Mouse (Mus musculus): ENCODE results near the gene Hexb. TPM values are rescaled to one million over a fixed set of nuclear protein-coding genes. Genes with fewer than 3 reads are reported as not detected.

The Hexb gene
- total and polyA plus RNA-seq, 3 experiments = 31.0 to 75.7 (median 37.9) TPM

- Histone ChIP-seq H3K4me2 (ENCODE audit: insufficient read depth, low read depth, poor library complexity, severe bottlenecking) (no peak overlapping the region), H3K27me3 (replicated peaks) (no peaks in the 10 kb centered on the region), H3K4me3 (replicated peaks in 1 of 3; ENCODE audit: low read depth in 2 of 3, low read length in 2 of 3, poor library complexity in 1 of 3) (no peak overlapping the region), H3K4me1 (ENCODE audit: control insufficient read depth in 1 of 2, insufficient read depth in 2 of 2) (peaks cover 3 to 27% of the 10 kb centered on the region in 2 experiments), H3K36me3 (replicated peaks in 1 of 2; ENCODE audit: control insufficient read depth in 1 of 2, insufficient read depth in 1 of 2, low read length in 1 of 2) (peaks cover 9 to 63% of the 10 kb centered on the region in 2 experiments), H3K9ac (ENCODE audit: insufficient read depth, low read depth) (no peak overlapping the region), H3K79me2 (replicated peaks; ENCODE audit: control insufficient read depth, extremely low read depth, insufficient read depth, poor library complexity, severe bottlenecking) (no peaks in the 10 kb centered on the region), H3K27ac (ENCODE audit: insufficient read depth, low read depth) (no peak overlapping the region), H3K9me3 (replicated peaks; ENCODE audit: low read length) (no peaks in the 10 kb centered on the region)
- DNase-seq (ENCODE audit: extremely low read depth) = no peak
- no peak for TF ChIP-seq MAX (IDR thresholded peaks at IDR 0.05; ENCODE audit: low read length)
- no peak for TF ChIP-seq MAFK (IDR thresholded peaks at IDR 0.05; ENCODE audit: insufficient replicate concordance, low read length)
- TF ChIP-seq POLR2A (IDR thresholded peaks at IDR 0.05; ENCODE audit: low read depth, low read length) = no peak
- no peak for TF ChIP-seq CHD1 (IDR thresholded peaks at IDR 0.05; ENCODE audit: low read depth, low read length)
- no peak for TF ChIP-seq EP300 (IDR thresholded peaks at IDR 0.05; ENCODE audit: low read length)
- TF ChIP-seq NRF1 (IDR thresholded peaks at IDR 0.05; ENCODE audit: low read depth, low read length) = no peak
- TF ChIP-seq USF1 (IDR thresholded peaks at IDR 0.05; ENCODE audit: low read depth, low read length) = no peak
- TF ChIP-seq SMC3 (IDR thresholded peaks at IDR 0.05; ENCODE audit: low read depth, low read length) = no peak
- in situ Hi-C loops (cut with MboI; ENCODE audit: low pct_ligation_motif_present, low pct_unique_long_range_greater_than_20kb, low sequenced_read_pairs) = no loop called here
- dilution Hi-C loops (cut with MboI; ENCODE audit: extremely low pct_ligation_motif_present, extremely low pct_unique_long_range_greater_than_20kb, low sequenced_read_pairs) = no loop called here
These were observed 11.8 kb downstream of the Hexb start for GRCm38 (mm10) chr13:97186346-97186745.

- H3K4me2 ChIP-seq (ENCODE audit: insufficient read depth, low read depth, poor library complexity, severe bottlenecking) = no peak overlapping the region
- dilution Hi-C loops (cut with MboI; ENCODE audit: extremely low pct_ligation_motif_present, extremely low pct_unique_long_range_greater_than_20kb, low sequenced_read_pairs) = no loop called here
- H3K36me3 ChIP-seq (replicated peaks in 1 of 2; ENCODE audit: control insufficient read depth in 1 of 2, insufficient read depth in 1 of 2, low read length in 1 of 2) = peaks cover 21 to 66% of the 10 kb centered on the region in 2 experiments
- TF ChIP-seq PAX5 (IDR thresholded peaks at IDR 0.05; ENCODE audit: low read length) (no peak), ZMIZ1 (IDR thresholded peaks at IDR 0.05; ENCODE audit: low read depth, low read length) (no peak), SIN3A (IDR thresholded peaks at IDR 0.05; ENCODE audit: low read length) (no peak), MEF2A (IDR thresholded peaks at IDR 0.05; ENCODE audit: borderline replicate concordance, low read depth, low read length) (no peak), SMC3 (IDR thresholded peaks at IDR 0.05; ENCODE audit: low read depth, low read length) (no peak), POLR2A (IDR thresholded peaks at IDR 0.05; ENCODE audit: low read depth, low read length) (no peak), USF2 (conservative IDR thresholded peaks at IDR 0.05; ENCODE audit: low read depth, low read length) (no peak), CHD2 (IDR thresholded peaks at IDR 0.05; ENCODE audit: low read length) (no peak), JUND (conservative IDR thresholded peaks at IDR 0.05; ENCODE audit: low read depth, low read length) (no peak), TCF12 (IDR thresholded peaks at IDR 0.05; ENCODE audit: low read depth, low read length) (no peak), JUN (IDR thresholded peaks at IDR 0.05; ENCODE audit: insufficient read depth, low read depth, low read length) (no peak), USF1 (IDR thresholded peaks at IDR 0.05; ENCODE audit: low read depth, low read length) (no peak), ETS1 (conservative IDR thresholded peaks at IDR 0.05; ENCODE audit: low read depth, low read length) (no peak)
- no peak overlapping the region for H3K27ac ChIP-seq (ENCODE audit: insufficient read depth, low read depth)
- H3K9me3 ChIP-seq (replicated peaks; ENCODE audit: low read length) = no peaks in the 10 kb centered on the region
- H3K9ac ChIP-seq (ENCODE audit: insufficient read depth, low read depth) = no peak overlapping the region
- in situ Hi-C loops (cut with MboI; ENCODE audit: low pct_ligation_motif_present, low pct_unique_long_range_greater_than_20kb, low sequenced_read_pairs) = no loop called here
- H3K27me3 ChIP-seq (replicated peaks) = no peaks in the 10 kb centered on the region
- H3K79me2 ChIP-seq (replicated peaks; ENCODE audit: control insufficient read depth, extremely low read depth, insufficient read depth, poor library complexity, severe bottlenecking) = no peaks in the 10 kb centered on the region
- peaks cover 3 to 27% of the 10 kb centered on the region in 2 experiments for H3K4me1 ChIP-seq (ENCODE audit: control insufficient read depth in 1 of 2, insufficient read depth in 2 of 2)
- no peak overlapping the region for H3K4me3 ChIP-seq (replicated peaks in 1 of 3; ENCODE audit: low read depth in 2 of 3, low read length in 2 of 3, poor library complexity in 1 of 3)
- no peak for DNase-seq (ENCODE audit: extremely low read depth)
These were observed 13.5 kb downstream of the Hexb start for GRCm38 (mm10) chr13:97184656-97185055.
